Mouse (Mus musculus) liver, postnatal 0 days (tissue): ENCODE data around the gene Snai1. TPM values are rescaled to one million over a fixed set of nuclear protein-coding genes. Genes with fewer than 3 reads are reported as not detected.

Experiments used
- ATAC-seq: fragments of 200-750 bp; cut with Nextera tagmentation; 2 replicates; pipeline ENCODE4 v1.8.0; 2017; ENCODE audit warnings: mild to moderate bottlenecking, moderate library complexity
- DNase-seq: peaks from one replicate; pipeline ENCODE4 v3.0.0-alpha.2; 2016
- H3K27ac ChIP-seq: fragments of 300-500 bp; sonication (generic); 2 replicates; pipeline ENCODE4 v1.5.1; 2014; ENCODE audit warnings: antibody characterized with exemption, moderate library complexity, mild to moderate bottlenecking, low read depth
- H3K27me3 ChIP-seq: fragments of 300-500 bp; sonication (generic); 2 replicates; pipeline ENCODE4 v1.6.1; 2014; ENCODE audit warnings: low read length, control low read depth, mixed read lengths; ENCODE audit not compliant: insufficient read depth
- H3K36me3 ChIP-seq: fragments of 300-500 bp; sonication (generic); replicated peaks from 2 replicates; pipeline ENCODE4 v1.6.1; 2014; ENCODE audit warnings: mild to moderate bottlenecking, control low read depth, low read length, moderate library complexity, mixed read lengths; ENCODE audit not compliant: insufficient read depth
- H3K4me1 ChIP-seq: fragments of 300-500 bp; sonication (generic); 2 replicates; pipeline ENCODE4 v1.6.1; 2014; ENCODE audit warnings: antibody characterized with exemption, mild to moderate bottlenecking, control low read depth; ENCODE audit not compliant: insufficient read depth
- H3K4me2 ChIP-seq: fragments of 300-500 bp; sonication (generic); 2 replicates; pipeline ENCODE4 v1.6.1; 2014; ENCODE audit warnings: low read depth, mild to moderate bottlenecking, low read length, moderate library complexity, mixed read lengths
- H3K4me3 ChIP-seq: fragments of 300-500 bp; sonication (generic); 2 replicates; pipeline ENCODE4 v1.5.1; 2014; ENCODE audit warnings: low read depth, low read length
- H3K9ac ChIP-seq: fragments of 300-500 bp; sonication (generic); replicated peaks from 2 replicates; pipeline ENCODE4 v1.6.1; 2014; ENCODE audit warnings: mild to moderate bottlenecking, moderate library complexity
- H3K9me3 ChIP-seq: fragments of 300-500 bp; sonication (generic); 2 replicates; pipeline ENCODE4 v1.6.1; 2016; ENCODE audit warnings: mild to moderate bottlenecking, control low read depth, low read length, mixed read lengths
- CTCF ChIP-seq: sonication (generic); IDR thresholded peaks from 2 replicates; pipeline ENCODE4 v1.5.1; 2016; ENCODE audit warnings: antibody characterized with exemption, low read depth
- EP300 ChIP-seq: IDR thresholded peaks from 2 replicates; pipeline ENCODE4 v1.6.1; 2016; ENCODE audit warnings: antibody characterized with exemption, low read depth, mild to moderate bottlenecking
- WGBS: fragments of 180-500 bp; shearing (Covaris S2); extraction: QIAGEN DNeasy Blood & Tissue Kit; methylation state at CpG from one replicate; pipeline ENCODE4 v1.1.7; 2014; ENCODE audit not compliant: insufficient replicate concordance; 5-methylcytosine and 5-hydroxymethylcytosine counted together
- polyA plus RNA-seq: library from polyadenylated mRNA; unstranded; fragments of >200 nt; fragmentation: Nextera tagmentation; extraction: Ambion mirVana; gene quantifications from 2 replicates; pipeline ENCODE4 v1.2.1, GENCODE M21; 2015

The Snai1 gene
- polyA plus RNA-seq, 1 experiment from 2014 or later = 2.3 TPM

DNA sequence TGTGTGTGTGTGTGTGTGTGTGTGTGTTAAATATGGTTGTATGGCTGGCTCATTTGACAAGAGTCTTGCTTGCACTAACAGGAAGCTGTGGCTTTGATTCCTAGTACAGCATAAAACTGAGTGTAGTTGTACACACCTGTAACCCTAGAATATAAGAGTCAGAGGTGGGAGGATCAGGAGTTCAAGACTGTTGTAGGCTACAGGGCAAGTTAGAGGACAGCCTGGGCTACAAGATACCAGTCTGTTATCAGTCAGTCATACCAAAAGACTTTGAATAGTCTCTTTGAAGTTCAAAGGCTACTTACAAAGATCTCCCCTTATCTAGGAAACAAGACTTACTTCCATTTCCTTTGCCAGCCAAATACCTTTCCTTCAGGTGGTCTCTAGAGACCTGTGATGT is 4.1 kb upstream of the Snai1 start:
- no peak overlapping the region for H3K9ac ChIP-seq
- peaks cover 23% of the 10 kb centered on the region for H3K27me3 ChIP-seq
- TF ChIP-seq EP300 = no peak
- no peak overlapping the region for H3K4me3 ChIP-seq
- H3K4me1 ChIP-seq = peaks cover 13% of the 10 kb centered on the region
- DNase-seq = no peak
- H3K36me3 ChIP-seq = no peaks in the 10 kb centered on the region
- no peak overlapping the region for H3K4me2 ChIP-seq
- no peak for ATAC-seq
- H3K27ac ChIP-seq = no peak overlapping the region
- no peaks in the 10 kb centered on the region for H3K9me3 ChIP-seq

DNA sequence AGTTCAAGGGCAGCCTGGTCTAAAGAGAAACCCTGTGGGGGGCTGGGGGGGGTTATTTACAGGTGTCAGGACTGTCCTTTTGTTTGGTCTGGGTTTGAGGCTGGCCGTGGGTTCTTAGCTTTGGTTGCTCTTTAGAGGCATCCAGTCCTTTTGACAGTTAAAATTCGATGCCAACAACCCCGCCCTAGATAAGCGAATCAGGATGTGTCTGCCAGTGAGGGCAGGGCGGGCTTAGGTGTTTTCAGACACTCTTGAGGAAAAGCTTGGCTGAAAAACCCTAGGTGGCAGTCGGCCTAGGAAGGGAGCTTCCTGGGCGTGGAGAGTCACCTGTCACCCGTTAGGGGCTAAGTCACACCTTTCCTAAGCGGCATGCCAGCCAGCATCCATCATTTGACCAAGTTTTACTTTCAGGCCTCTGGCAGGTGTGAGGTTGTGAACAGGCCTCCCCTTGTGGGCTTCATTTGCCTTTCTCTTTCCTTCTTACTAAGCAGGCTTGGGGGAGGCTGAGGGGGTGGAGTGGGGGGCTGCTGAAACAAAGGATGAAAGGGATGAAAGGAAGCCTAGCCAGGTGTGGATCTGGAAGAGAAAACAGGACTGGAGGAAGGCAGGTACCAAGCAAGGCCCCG is 1.6 kb upstream of the Snai1 start:
- peaks cover 26% of the 10 kb centered on the region for H3K27me3 ChIP-seq
- no peak for DNase-seq
- WGBS = 45% methylated on average over 10 of the region's 10 CpGs
- H3K9ac ChIP-seq = no peak overlapping the region
- peaks cover 13% of the 10 kb centered on the region for H3K4me1 ChIP-seq
- H3K27ac ChIP-seq = no peak overlapping the region
- H3K9me3 ChIP-seq = no peaks in the 10 kb centered on the region
- H3K4me3 ChIP-seq = no peak overlapping the region
- no peak for ATAC-seq
- no peaks in the 10 kb centered on the region for H3K36me3 ChIP-seq
- TF ChIP-seq EP300 (no peak), CTCF (no peak)
- H3K4me2 ChIP-seq = no peak overlapping the region

DNA sequence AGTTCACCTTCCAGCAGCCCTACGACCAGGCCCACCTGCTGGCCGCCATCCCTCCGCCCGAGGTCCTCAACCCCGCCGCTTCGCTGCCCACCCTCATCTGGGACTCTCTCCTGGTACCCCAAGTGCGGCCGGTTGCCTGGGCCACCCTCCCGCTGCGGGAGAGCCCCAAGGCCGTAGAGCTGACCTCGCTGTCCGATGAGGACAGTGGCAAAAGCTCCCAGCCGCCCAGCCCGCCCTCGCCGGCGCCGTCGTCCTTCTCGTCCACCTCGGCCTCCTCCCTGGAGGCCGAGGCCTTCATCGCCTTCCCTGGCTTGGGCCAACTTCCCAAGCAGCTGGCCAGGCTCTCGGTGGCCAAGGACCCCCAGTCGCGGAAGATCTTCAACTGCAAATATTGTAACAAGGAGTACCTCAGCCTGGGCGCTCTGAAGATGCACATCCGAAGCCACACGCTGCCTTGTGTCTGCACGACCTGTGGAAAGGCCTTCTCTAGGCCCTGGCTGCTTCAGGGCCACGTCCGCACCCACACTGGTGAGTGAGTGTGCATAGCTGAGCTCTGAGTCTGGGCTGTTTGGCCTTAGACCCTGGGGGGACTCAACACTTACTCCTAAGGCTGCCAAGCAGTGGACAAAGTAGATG is 794 bp downstream of the Snai1 start:
- Histone ChIP-seq H3K36me3 (no peaks in the 10 kb centered on the region), H3K27ac (no peak overlapping the region; the same call in 1 of the 2 replicates), H3K9ac (peak overlapping the region; percentile 58; the same call in 1 of the 2 replicates), H3K4me2 (peak overlapping the region; percentile 87), H3K9me3 (no peaks in the 10 kb centered on the region), H3K27me3 (peaks cover 26% of the 10 kb centered on the region), H3K4me3 (peak overlapping the region; percentile 54), H3K4me1 (peaks cover 16% of the 10 kb centered on the region)
- ATAC-seq (no peak), DNase-seq (no peak)
- TF ChIP-seq CTCF (no peak), EP300 (no peak)
- 47% methylated on average over 32 of the region's 34 CpGs for WGBS

DNA sequence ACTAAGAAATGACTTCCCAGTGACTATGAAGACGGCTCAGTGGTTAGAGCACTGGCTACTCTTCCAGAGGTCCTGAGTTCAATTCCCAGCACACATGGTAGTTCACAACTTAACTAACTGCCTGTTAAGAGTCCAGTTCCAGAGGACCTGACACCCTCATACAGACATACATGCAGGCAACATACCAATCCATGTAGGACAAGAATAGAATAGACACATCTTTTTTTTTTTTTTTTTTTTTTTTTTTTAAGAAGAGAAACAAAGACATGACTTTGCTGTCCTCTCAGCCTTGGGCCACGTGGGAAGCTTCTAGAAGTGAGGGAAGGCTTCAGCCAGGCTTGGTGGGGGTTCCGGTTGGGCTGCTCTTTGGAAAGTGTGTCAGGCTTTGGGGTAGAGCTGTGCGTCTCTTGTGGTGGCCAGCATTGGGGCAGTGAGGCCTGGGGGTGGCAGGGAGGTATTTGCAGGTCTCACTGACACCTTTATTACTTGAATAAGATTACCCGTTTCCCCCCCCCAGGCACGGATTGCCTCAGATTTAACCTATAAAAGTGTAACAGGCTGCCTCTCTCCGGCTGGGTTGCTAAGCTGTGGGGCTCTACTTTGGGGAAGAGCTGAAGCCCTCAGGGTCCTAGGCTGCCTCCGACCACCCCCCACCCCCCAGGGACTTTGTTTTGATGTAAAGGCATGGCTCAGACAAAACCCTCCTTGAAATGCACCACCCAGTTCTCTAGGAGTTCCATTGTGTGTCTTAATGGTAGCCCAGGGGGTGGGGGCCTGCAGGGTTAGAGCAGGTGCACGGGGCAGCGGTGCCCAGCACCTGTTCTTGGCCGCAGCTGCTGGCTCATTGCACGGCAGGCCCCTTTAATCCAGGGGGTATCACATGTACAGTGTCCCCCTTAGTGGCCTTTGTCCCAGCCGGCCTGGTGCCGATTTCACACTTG is 1.8 kb downstream of the Snai1 start:
- Histone ChIP-seq H3K4me3 (peak overlapping the region; percentile 54; the same call in 1 of the 2 replicates), H3K4me2 (peak overlapping the region; percentile 87), H3K27me3 (peaks cover 26% of the 10 kb centered on the region), H3K9me3 (no peaks in the 10 kb centered on the region), H3K27ac (no peak overlapping the region), H3K36me3 (no peaks in the 10 kb centered on the region), H3K9ac (peak overlapping the region; percentile 58), H3K4me1 (peaks cover 16% of the 10 kb centered on the region)
- no peak for DNase-seq
- WGBS = 45% methylated on average over 14 of the region's 14 CpGs
- ATAC-seq = no peak
- TF ChIP-seq CTCF (no peak), EP300 (no peak)

DNA sequence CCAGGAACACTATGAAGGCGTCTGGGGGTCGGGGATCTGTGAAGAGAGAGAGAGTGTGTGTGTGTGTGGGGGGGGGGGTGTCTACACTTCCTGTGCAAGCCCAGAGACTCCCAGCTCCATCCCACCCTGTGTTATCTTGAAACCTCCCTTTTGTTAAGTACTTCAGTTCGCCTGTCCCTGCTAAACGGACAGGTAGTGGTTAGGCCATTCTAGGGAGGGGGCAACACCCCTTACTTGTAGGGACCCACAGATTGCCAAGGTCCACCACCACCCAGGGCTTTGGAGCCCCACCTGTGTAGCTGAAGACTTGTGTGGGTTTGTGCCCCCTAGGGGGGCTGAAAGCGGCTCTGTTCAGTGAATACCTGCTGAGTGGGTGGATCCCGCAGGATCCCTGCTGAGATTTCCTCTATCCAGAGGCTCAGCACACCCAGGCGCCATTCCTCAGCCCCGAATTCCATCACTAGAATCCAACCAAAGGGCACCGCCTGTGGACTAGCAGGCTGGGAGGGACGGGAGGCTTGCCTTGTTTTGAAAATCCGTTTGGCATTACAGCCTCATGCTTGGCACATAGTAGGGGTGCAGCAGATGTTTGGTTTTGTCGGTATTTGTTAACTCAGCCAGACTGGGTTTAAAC is 2.6 kb downstream of the Snai1 start:
- Histone ChIP-seq H3K4me2 (no peak overlapping the region), H3K27ac (no peak overlapping the region), H3K9me3 (no peaks in the 10 kb centered on the region), H3K4me3 (0 out of 2 replicates have a peak overlapping the region, but pooled peaks have one; percentile 7), H3K36me3 (no peaks in the 10 kb centered on the region), H3K9ac (no peak overlapping the region), H3K27me3 (peaks cover 26% of the 10 kb centered on the region), H3K4me1 (peaks cover 16% of the 10 kb centered on the region)
- TF ChIP-seq CTCF (no peak), EP300 (no peak)
- 45% methylated on average over 12 of the region's 12 CpGs for WGBS
- ATAC-seq (no peak), DNase-seq (no peak)

DNA sequence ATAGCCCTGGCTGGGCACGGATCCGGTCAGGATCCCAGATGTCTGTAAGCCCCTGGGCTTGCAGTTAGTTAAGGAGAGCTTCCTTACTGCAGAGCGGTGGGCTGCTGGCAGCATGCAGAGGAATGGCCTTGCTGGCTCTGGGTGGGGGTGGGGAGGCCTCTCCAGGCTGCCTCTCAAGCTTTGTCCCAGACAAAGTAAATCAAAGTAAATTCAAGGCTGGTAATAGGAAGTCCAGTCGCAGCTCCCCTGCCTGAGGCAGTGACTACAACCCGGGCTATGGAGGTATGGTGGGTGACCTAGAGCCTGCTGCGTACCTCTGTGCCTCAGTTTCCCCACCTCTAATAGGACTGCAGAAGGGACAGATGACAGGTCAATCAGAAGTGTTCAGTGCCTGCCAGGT is 3.3 kb downstream of the Snai1 start:
- TF ChIP-seq CTCF (no peak), EP300 (no peak)
- H3K27me3 ChIP-seq = peaks cover 22% of the 10 kb centered on the region
- H3K9ac ChIP-seq = no peak overlapping the region
- H3K36me3 ChIP-seq = no peaks in the 10 kb centered on the region
- no peak for DNase-seq
- 0 out of 2 replicates have a peak overlapping the region, but pooled peaks have one; percentile 14 for H3K4me2 ChIP-seq
- H3K9me3 ChIP-seq = no peaks in the 10 kb centered on the region
- ATAC-seq = no peak
- H3K4me3 ChIP-seq = no peak overlapping the region
- WGBS = 48% methylated on average over 6 of the region's 6 CpGs
- H3K27ac ChIP-seq = no peak overlapping the region
- H3K4me1 ChIP-seq = peaks cover 16% of the 10 kb centered on the region
